Mouse (Mus musculus) kidney, embryonic 16.5 days (tissue): ENCODE results near the gene Ppp2r5b. TPM values are rescaled to one million over a fixed set of nuclear protein-coding genes. Genes with fewer than 3 reads are reported as not detected.

ENCODE experiments used
- ATAC-seq: fragments of 200-750 bp; cut with Nextera tagmentation; 2 replicates; pipeline ENCODE4 v1.8.0; 2017; ENCODE audit warnings: moderate TSS enrichment; ENCODE audit not compliant: low FRiP score, low TSS enrichment
- H3K27ac ChIP-seq: fragments of 300-500 bp; sonication (generic); 2 replicates; pipeline ENCODE4 v1.5.1; 2014; ENCODE audit warnings: low read length
- H3K27me3 ChIP-seq: fragments of 300-500 bp; sonication (generic); 2 replicates; pipeline ENCODE4 v1.6.1; 2014; ENCODE audit warnings: low read length, control low read depth, mixed read lengths; ENCODE audit not compliant: insufficient read depth
- H3K36me3 ChIP-seq: fragments of 300-500 bp; sonication (generic); 2 replicates; pipeline ENCODE4 v1.6.1; 2014; ENCODE audit warnings: low read length, control low read depth, mixed read lengths; ENCODE audit not compliant: insufficient read depth
- H3K4me1 ChIP-seq: fragments of 300-500 bp; sonication (generic); 2 replicates; pipeline ENCODE4 v1.6.1; 2014; ENCODE audit warnings: low read length, control low read depth, mixed read lengths; ENCODE audit not compliant: insufficient read depth
- H3K4me2 ChIP-seq: fragments of 300-500 bp; sonication (generic); replicated peaks from 2 replicates; pipeline ENCODE4 v1.6.1; 2014; ENCODE audit warnings: low read depth, low read length
- H3K4me3 ChIP-seq: fragments of 300-500 bp; sonication (generic); 2 replicates; pipeline ENCODE4 v1.5.1; 2014; ENCODE audit warnings: mild to moderate bottlenecking, low read length
- H3K9ac ChIP-seq: fragments of 300-500 bp; sonication (generic); replicated peaks from 2 replicates; pipeline ENCODE4 v1.6.1; 2014; ENCODE audit warnings: low read length
- H3K9me3 ChIP-seq: fragments of 300-500 bp; sonication (generic); 2 replicates; pipeline ENCODE4 v1.6.1; 2016; ENCODE audit warnings: low read length, control low read depth
- WGBS: fragments of 180-500 bp; shearing (Covaris S2); extraction: QIAGEN DNeasy Blood & Tissue Kit; methylation state at CpG from one replicate; pipeline ENCODE4 v1.1.7; 2014; 5-methylcytosine and 5-hydroxymethylcytosine counted together
- polyA plus RNA-seq: library from polyadenylated mRNA; unstranded; fragments of >200 nt; fragmentation: Nextera tagmentation; extraction: Ambion mirVana; gene quantifications from 2 replicates; pipeline ENCODE4 v1.2.1, GENCODE M21; 2015

Gene Ppp2r5b
- polyA plus RNA-seq, 1 experiment from 2014 or later = 27.5 TPM

GRCm38 (mm10) chr19:6261379-6261778, 25.7 kb upstream of the Ppp2r5b start:
- Histone ChIP-seq H3K9ac (no peak overlapping the region), H3K4me1 (peaks cover 7% of the 10 kb centered on the region; the same call in 1 of the 2 replicates), H3K9me3 (peaks cover 6% of the 10 kb centered on the region; the same call in 1 of the 2 replicates), H3K4me2 (no peak overlapping the region), H3K27ac (no peak overlapping the region), H3K27me3 (no peaks in the 10 kb centered on the region), H3K36me3 (peaks cover 50% of the 10 kb centered on the region), H3K4me3 (no peak overlapping the region)
- no peak for ATAC-seq
- 89% methylated on average over 14 of the region's 14 CpGs for WGBS

DNA sequence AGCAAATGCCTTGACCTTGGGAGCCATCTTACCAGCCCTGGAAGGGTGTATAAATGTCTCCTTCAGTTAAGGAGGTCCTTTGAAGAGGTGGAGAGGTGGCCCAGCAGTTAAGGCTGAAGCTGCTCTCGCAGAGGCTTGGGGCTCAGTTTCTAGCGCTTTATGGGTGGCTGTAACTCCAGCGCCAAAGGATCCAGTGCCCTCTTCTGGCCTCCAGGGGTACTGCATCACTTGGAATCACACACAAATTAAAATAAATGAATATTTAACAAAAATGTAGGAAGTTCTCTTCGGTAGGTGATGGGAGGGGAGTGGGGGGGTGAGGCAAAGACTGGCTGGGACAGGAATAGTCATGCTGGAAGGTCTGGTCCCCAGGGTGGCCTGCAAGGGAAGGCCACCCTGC, 25.3 kb upstream of the Ppp2r5b start:
- 89% methylated on average over 4 of the region's 4 CpGs for WGBS
- H3K36me3 ChIP-seq = peaks cover 55% of the 10 kb centered on the region
- no peaks in the 10 kb centered on the region for H3K27me3 ChIP-seq
- H3K4me3 ChIP-seq = no peak overlapping the region
- no peak overlapping the region for H3K9ac ChIP-seq
- peaks cover 7% of the 10 kb centered on the region; the same call in 1 of the 2 replicates for H3K4me1 ChIP-seq
- H3K4me2 ChIP-seq = no peak overlapping the region
- peaks cover 6% of the 10 kb centered on the region; the same call in 1 of the 2 replicates for H3K9me3 ChIP-seq
- H3K27ac ChIP-seq = no peak overlapping the region
- no peak for ATAC-seq

GRCm38 (mm10) chr19:6260428-6260827, 24.8 kb upstream of the Ppp2r5b start:
- peaks cover 7% of the 10 kb centered on the region; the same call in 1 of the 2 replicates for H3K4me1 ChIP-seq
- ATAC-seq = no peak
- no peak overlapping the region for H3K9ac ChIP-seq
- no peak overlapping the region for H3K4me3 ChIP-seq
- peaks cover 60% of the 10 kb centered on the region for H3K36me3 ChIP-seq
- 62% methylated on average over 2 of the region's 2 CpGs for WGBS
- no peak overlapping the region for H3K4me2 ChIP-seq
- peaks cover 6% of the 10 kb centered on the region; the same call in 1 of the 2 replicates for H3K9me3 ChIP-seq
- H3K27me3 ChIP-seq = no peaks in the 10 kb centered on the region
- no peak overlapping the region for H3K27ac ChIP-seq

DNA sequence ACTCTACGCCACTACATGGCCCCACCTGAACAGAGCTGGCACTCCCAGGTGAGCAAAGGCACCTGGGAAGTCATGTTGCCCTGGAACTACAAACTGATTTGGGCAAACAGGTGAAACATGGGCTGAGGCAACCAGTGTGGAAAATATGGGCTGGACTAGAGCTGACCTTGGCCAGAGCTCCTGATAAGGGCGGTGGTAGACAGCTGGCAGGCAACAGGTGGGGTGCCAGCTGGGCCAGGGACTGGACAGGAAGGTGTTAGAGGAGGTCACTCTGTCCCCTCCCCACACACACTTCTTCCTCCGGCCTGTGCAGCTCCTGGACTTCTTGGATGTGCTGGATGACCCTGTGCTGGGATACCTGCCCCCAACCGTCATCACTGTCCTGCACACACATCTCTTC, 17.3 kb upstream of the Ppp2r5b start:
- ATAC-seq = no peak
- 90% methylated on average over 4 of the region's 4 CpGs for WGBS
- Histone ChIP-seq H3K4me1 (no peaks in the 10 kb centered on the region), H3K27me3 (no peaks in the 10 kb centered on the region), H3K4me3 (no peak overlapping the region), H3K4me2 (no peak overlapping the region), H3K9me3 (no peaks in the 10 kb centered on the region), H3K9ac (no peak overlapping the region), H3K27ac (no peak overlapping the region), H3K36me3 (peaks cover 79% of the 10 kb centered on the region)

DNA sequence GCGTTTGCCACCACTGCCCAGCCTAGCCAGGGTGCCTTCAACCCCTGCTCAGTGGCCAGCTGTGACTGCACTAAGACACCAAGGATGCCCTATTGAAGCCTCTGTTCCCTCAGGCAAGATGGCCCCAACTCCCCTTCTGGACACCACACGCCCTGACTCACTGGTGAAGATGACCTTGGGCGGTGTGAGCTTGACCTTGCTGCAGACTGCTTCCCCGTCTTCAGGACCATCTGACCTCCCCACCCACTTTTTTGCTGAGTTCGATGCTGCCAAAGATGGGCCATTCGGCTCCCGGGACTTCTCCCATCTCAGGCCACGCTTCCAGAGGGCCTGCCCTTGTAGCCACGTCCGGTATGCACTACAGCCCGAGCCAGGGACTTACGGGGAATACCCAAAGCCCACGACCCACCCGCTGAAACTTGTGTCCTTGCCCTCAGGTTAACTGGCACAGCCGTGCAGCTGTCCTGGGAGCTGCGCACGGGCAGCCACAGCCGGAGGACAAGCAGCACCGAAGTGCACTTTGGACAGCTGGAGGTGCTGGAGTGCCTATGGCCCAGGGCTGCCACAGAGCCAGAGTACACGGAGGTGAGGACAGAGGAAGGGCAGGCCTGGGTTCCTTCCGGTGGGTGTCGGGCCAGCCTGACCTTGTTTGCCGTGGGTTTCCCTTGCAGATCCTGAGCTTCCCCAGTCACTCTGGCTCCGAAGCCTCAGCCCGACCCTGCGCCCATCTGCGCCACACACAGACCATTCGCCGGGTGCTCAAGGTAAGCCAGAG, 12.0 kb upstream of the Ppp2r5b start:
- no peaks in the 10 kb centered on the region for H3K27me3 ChIP-seq
- no peak overlapping the region for H3K4me3 ChIP-seq
- H3K9ac ChIP-seq = no peak overlapping the region
- WGBS = 89% methylated on average over 29 of the region's 29 CpGs
- H3K36me3 ChIP-seq = peaks cover 64% of the 10 kb centered on the region
- H3K27ac ChIP-seq = no peak overlapping the region
- H3K4me1 ChIP-seq = peaks cover 5% of the 10 kb centered on the region
- ATAC-seq = no peak
- no peaks in the 10 kb centered on the region for H3K9me3 ChIP-seq
- H3K4me2 ChIP-seq = no peak overlapping the region

DNA sequence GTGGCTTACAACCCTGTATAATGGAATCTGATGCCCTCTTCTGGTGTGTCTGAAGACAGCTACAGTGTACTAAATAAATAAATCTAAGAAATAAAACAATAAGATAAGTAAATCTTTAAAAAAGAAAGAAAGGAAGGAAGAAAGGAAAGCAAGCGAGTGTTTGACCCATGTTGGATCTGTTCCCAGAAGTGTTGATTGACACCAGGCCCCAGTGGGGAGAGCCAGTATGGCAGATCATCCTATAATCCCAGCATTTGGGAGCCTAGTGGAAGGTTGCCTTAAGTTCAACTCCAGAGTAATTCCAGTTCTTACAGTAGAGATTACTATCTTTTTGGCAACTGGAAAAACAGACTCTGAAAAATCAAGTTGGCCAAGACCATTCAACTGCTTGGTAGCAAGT, 10.1 kb upstream of the Ppp2r5b start:
- no peak overlapping the region for H3K4me3 ChIP-seq
- 66% methylated on average over 1 of the region's 1 CpGs for WGBS
- no peak overlapping the region for H3K27ac ChIP-seq
- peaks cover 46% of the 10 kb centered on the region for H3K36me3 ChIP-seq
- no peak for ATAC-seq
- H3K4me2 ChIP-seq = no peak overlapping the region
- no peak overlapping the region for H3K9ac ChIP-seq
- H3K4me1 ChIP-seq = peaks cover 14% of the 10 kb centered on the region
- H3K27me3 ChIP-seq = no peaks in the 10 kb centered on the region
- H3K9me3 ChIP-seq = no peaks in the 10 kb centered on the region

DNA sequence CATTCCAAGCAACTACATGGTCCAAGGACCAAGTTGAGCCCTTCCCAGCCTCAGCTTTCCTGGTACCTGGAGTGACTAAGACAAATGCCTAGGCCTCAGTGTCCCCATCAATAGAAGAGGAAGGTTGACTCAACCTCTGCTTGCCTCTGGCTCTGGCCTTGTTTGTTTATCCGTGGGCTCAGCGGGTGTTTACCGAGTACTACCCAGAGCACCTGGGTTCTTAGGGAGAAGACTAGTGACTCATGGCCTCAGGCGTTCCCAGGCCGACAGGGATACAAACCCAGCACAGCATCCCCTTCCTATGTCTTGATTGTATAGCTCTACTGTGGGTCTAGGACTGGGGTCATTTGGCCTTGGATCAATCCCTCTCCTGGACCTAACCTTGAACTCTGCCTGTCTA, 7.6 kb upstream of the Ppp2r5b start:
- H3K4me3 ChIP-seq = no peak overlapping the region
- ATAC-seq = no peak
- WGBS = 89% methylated on average over 5 of the region's 5 CpGs

DNA sequence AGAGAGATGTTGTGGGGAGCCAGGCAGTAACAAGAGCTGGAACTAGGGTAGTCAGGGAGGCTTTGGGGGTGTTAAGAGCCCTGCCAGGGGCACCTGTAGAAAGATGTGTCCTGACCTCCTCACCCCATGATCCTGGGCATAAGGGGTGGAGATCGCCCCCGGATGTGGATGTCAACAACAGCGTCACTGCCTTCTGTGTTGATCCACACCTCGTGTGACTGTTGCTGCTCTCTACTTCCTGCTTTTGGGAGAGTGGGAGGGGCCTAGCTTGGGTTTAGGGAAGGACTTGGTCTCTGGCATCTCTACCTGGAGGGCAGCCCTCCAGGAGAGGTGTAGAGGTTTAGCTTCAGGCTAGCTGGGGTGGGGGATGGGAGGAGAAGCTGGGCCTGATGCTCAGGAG, 6.6 kb upstream of the Ppp2r5b start:
- H3K27ac ChIP-seq = peak overlapping the region; percentile 86
- H3K4me3 ChIP-seq = peak overlapping the region; percentile 95
- H3K9me3 ChIP-seq = no peaks in the 10 kb centered on the region
- peaks cover 26% of the 10 kb centered on the region for H3K36me3 ChIP-seq
- ATAC-seq = no peak
- no peaks in the 10 kb centered on the region for H3K27me3 ChIP-seq
- WGBS = 1% methylated on average over 4 of the region's 4 CpGs
- H3K9ac ChIP-seq = peak overlapping the region; percentile 92
- H3K4me1 ChIP-seq = peaks cover 16% of the 10 kb centered on the region
- peak overlapping the region; percentile 95 for H3K4me2 ChIP-seq

More for the DNA sequence above, 7.6 kb upstream of the Ppp2r5b start:
- Histone ChIP-seq H3K9ac (no peak overlapping the region; the same call in 1 of the 2 replicates), H3K27me3 (no peaks in the 10 kb centered on the region), H3K27ac (no peak overlapping the region), H3K9me3 (no peaks in the 10 kb centered on the region), H3K4me1 (peaks cover 16% of the 10 kb centered on the region), H3K36me3 (peaks cover 34% of the 10 kb centered on the region), H3K4me2 (no peak overlapping the region)

GRCm38 (mm10) chr19:6241274-6242107, 5.8 kb upstream of the Ppp2r5b start, which contains the start of gene Atg2a:
Gene Atg2a, plus strand, starts transcription at chr19:6241668.
- Histone ChIP-seq H3K9ac (peak within 1 kb of the TSS; percentile 92), H3K4me1 (peaks cover 17% of the 10 kb centered on the region), H3K36me3 (peaks cover 18% of the 10 kb centered on the region; the same call in 1 of the 2 replicates), H3K27me3 (no peaks in the 10 kb centered on the region), H3K27ac (peak within 1 kb of the TSS; percentile 86), H3K4me3 (peak within 1 kb of the TSS; percentile 95), H3K9me3 (no peaks in the 10 kb centered on the region), H3K4me2 (peak within 1 kb of the TSS; percentile 95)
- under 1% methylated on average over 55 of the region's 55 CpGs for WGBS
- peak; percentile 95 for ATAC-seq
